Mouse (Mus musculus): ENCODE measurements around the gene Tmem156. TPM values are rescaled to one million over a fixed set of nuclear protein-coding genes. Genes with fewer than 3 reads are reported as not detected.

The Tmem156 gene
- polyA plus RNA-seq, 1 experiment from 2014 or later: 0.31 TPM

DNA sequence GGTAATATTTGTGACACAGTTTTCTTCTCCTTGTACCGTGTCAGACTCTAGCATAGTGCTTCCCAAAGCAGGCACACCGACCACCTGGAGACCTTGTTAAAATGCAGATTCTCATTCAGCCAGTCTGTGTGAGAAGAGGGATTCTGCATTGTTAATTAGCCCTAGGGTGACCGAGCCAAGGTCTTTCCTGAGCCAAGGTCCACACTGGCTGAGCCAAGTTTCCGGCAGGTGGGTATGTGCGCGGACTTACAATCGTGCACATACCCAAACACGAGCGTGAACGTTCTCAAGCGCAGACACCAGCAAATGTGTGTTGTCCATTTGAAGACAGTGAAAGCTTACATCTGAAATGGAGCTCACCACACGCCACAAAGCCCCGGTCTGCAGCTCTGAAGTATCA, 55.3 kb downstream of the Tmem156 start:
- no peak overlapping the region for H3K4me2 ChIP-seq (replicated peaks; ENCODE audit: low read depth, low read length)
- ATAC-seq (ENCODE audit: low FRiP score, low TSS enrichment): no peak
- 0 out of 2 replicates have a peak, but pooled peaks cover 4% of the 10 kb centered on the region for H3K4me1 ChIP-seq (ENCODE audit: control insufficient read depth, insufficient read depth, low read length)
- no peaks in the 10 kb centered on the region for H3K27me3 ChIP-seq (ENCODE audit: control insufficient read depth, insufficient read depth, low read length)
- H3K27ac ChIP-seq (ENCODE audit: low read depth, low read length): no peak overlapping the region
- 80% methylated on average over 13 of the region's 13 CpGs for WGBS
- H3K9me3 ChIP-seq (ENCODE audit: control insufficient read depth, low read length): no peaks in the 10 kb centered on the region
- no peak overlapping the region for H3K4me3 ChIP-seq (ENCODE audit: low read length)
- H3K36me3 ChIP-seq (ENCODE audit: control insufficient read depth, insufficient read depth, low read length): peaks cover 3% of the 10 kb centered on the region; the same call in 1 of the 2 replicates
- H3K9ac ChIP-seq (ENCODE audit: low read depth, low read length): no peak overlapping the region

DNA sequence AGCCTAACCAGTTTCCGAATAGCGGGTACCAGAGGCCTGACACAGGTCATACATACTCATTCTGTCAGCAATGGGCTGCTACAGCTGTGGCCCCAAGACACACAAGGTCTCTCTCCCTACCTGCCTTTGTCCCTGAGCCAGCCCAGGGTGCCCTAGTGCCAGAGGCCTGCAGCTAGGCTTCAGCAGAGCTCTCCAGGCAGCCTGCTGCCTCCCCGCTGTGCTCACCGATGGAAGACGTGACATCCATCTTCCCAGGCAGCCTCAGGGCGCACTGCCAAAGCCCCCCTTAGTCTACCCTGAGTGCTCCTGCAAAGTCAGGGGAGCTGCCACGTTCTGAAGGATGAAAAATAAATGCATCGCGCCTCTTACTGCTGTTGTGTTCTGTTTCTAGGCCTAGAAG, 63.9 kb downstream of the Tmem156 start:
- no peak overlapping the region for H3K27ac ChIP-seq (ENCODE audit: low read depth, low read length)
- H3K36me3 ChIP-seq (ENCODE audit: control insufficient read depth, insufficient read depth, low read length): peaks cover 17% of the 10 kb centered on the region; the same call in 1 of the 2 replicates
- 48% methylated on average over 9 of the region's 9 CpGs for WGBS
- H3K27me3 ChIP-seq (ENCODE audit: control insufficient read depth, insufficient read depth, low read length): no peaks in the 10 kb centered on the region
- H3K9me3 ChIP-seq (ENCODE audit: control insufficient read depth, low read length): no peaks in the 10 kb centered on the region
- H3K4me1 ChIP-seq (ENCODE audit: control insufficient read depth, insufficient read depth, low read length): no peaks in the 10 kb centered on the region
- H3K4me3 ChIP-seq (ENCODE audit: low read length): no peak overlapping the region
- H3K9ac ChIP-seq (ENCODE audit: low read depth, low read length): no peak overlapping the region
- H3K4me2 ChIP-seq (replicated peaks; ENCODE audit: low read depth, low read length): no peak overlapping the region
- ATAC-seq (ENCODE audit: low FRiP score, low TSS enrichment): no peak

DNA sequence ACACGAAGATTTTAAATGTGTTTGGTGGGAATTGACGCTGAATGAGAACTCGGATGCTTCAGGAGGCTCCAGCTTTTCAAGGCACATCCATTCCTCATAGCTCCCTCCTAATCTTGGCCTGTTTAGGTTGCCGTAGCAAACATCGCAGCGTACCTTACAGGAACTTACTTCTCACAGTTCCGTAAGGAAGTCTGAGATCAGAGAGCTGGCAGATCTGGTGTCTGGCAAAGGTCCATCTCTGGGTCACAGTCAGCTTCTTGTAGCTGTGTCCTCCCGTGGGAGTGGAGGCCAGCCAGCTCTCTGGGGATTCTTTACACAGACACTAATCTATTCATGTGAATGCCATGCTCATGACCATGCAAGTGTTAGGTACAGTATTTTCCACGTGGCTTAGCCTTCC, 65.2 kb downstream of the Tmem156 start:
- Histone ChIP-seq H3K4me2 (replicated peaks; ENCODE audit: low read depth, low read length) (no peak overlapping the region), H3K27me3 (ENCODE audit: control insufficient read depth, insufficient read depth, low read length) (no peaks in the 10 kb centered on the region), H3K4me1 (ENCODE audit: control insufficient read depth, insufficient read depth, low read length) (no peaks in the 10 kb centered on the region), H3K4me3 (ENCODE audit: low read length) (no peak overlapping the region), H3K9me3 (ENCODE audit: control insufficient read depth, low read length) (no peaks in the 10 kb centered on the region), H3K9ac (ENCODE audit: low read depth, low read length) (no peak overlapping the region), H3K27ac (ENCODE audit: low read depth, low read length) (no peak overlapping the region), H3K36me3 (ENCODE audit: control insufficient read depth, insufficient read depth, low read length) (peaks cover 25% of the 10 kb centered on the region; the same call in 1 of the 2 replicates)
- ATAC-seq (ENCODE audit: low FRiP score, low TSS enrichment): no peak
- WGBS: 69% methylated on average over 9 of the region's 9 CpGs

DNA sequence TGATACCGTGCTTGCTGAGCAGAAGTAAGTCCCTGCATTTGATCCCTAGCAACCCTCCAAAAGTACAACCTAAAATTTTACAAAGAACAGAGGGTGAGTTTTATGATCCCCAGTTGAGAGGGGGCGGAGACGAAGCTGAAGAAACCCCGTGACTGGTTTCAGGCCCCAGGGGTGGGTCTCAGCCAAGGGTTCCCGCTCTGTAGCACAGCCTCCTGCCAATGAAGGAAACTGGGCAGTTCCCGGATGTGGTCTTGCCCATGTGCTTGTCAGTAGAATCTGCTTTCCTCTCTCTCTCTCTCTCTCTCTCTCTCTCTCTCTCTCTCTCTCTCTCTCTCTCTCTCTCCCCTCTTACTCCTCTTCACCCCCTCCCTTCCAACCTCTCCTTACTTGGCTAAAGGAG, 66.0 kb downstream of the Tmem156 start:
- Histone ChIP-seq H3K27me3 (ENCODE audit: control insufficient read depth, insufficient read depth, low read length) (no peaks in the 10 kb centered on the region), H3K4me1 (ENCODE audit: control insufficient read depth, insufficient read depth, low read length) (no peaks in the 10 kb centered on the region), H3K4me3 (ENCODE audit: low read length) (no peak overlapping the region), H3K36me3 (ENCODE audit: control insufficient read depth, insufficient read depth, low read length) (peaks cover 24% of the 10 kb centered on the region; the same call in 1 of the 2 replicates), H3K9me3 (ENCODE audit: control insufficient read depth, low read length) (no peaks in the 10 kb centered on the region), H3K4me2 (replicated peaks; ENCODE audit: low read depth, low read length) (no peak overlapping the region), H3K9ac (ENCODE audit: low read depth, low read length) (no peak overlapping the region), H3K27ac (ENCODE audit: low read depth, low read length) (no peak overlapping the region)
- no peak for ATAC-seq (ENCODE audit: low FRiP score, low TSS enrichment)
- 41% methylated on average over 6 of the region's 6 CpGs for whole genome bisulfite sequencing

DNA sequence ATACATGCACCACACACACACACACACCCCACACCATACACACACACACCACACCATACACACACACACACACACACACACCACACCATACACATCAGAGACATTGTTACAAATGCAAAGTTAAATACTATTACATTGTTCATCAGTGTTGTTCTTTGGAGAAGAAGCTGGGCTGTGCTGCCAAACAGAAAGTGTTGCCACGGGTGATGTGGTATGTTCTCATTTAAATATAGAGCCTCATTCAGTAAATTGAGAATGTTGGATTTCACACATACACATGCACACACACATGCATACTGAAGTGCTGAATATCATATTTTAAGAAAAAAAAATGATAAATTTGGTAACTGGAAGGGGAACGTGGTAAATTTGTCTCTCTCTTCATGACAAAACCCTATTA, 67.3 kb downstream of the Tmem156 start:
- Histone ChIP-seq H3K4me3 (ENCODE audit: low read length) (no peak overlapping the region), H3K4me1 (ENCODE audit: control insufficient read depth, insufficient read depth, low read length) (no peaks in the 10 kb centered on the region), H3K4me2 (replicated peaks; ENCODE audit: low read depth, low read length) (no peak overlapping the region), H3K27me3 (ENCODE audit: control insufficient read depth, insufficient read depth, low read length) (no peaks in the 10 kb centered on the region), H3K9me3 (ENCODE audit: control insufficient read depth, low read length) (no peaks in the 10 kb centered on the region), H3K9ac (ENCODE audit: low read depth, low read length) (no peak overlapping the region), H3K36me3 (ENCODE audit: control insufficient read depth, insufficient read depth, low read length) (peaks cover 25% of the 10 kb centered on the region; the same call in 1 of the 2 replicates), H3K27ac (ENCODE audit: low read depth, low read length) (no peak overlapping the region)
- 91% methylated on average over 2 of the region's 2 CpGs for WGBS
- no peak for ATAC-seq (ENCODE audit: low FRiP score, low TSS enrichment)

DNA sequence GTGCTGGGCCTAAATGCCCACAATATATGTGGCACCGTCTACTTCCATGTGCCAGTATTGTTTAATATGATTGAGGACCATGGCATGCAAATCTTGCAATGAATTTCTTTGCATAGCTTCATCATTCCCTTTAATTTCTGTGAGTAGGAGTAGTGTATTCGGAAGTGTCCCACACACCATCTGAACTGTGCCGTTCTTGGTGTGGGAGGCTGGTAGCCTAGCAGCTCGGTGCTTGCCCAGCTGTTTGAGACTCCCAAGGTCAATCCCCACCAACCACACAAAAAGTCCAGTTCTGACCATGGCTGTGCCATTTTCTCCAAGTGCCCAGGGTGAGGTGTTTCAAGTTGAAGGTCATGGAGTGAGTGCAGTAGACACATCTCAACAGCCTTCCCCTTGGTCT, 69.9 kb downstream of the Tmem156 start:
- no peak for ATAC-seq (ENCODE audit: low FRiP score, low TSS enrichment)
- Histone ChIP-seq H3K4me2 (replicated peaks; ENCODE audit: low read depth, low read length) (no peak overlapping the region), H3K27ac (ENCODE audit: low read depth, low read length) (no peak overlapping the region), H3K4me3 (ENCODE audit: low read length) (no peak overlapping the region), H3K36me3 (ENCODE audit: control insufficient read depth, insufficient read depth, low read length) (peaks cover 27% of the 10 kb centered on the region; the same call in 1 of the 2 replicates), H3K9ac (ENCODE audit: low read depth, low read length) (no peak overlapping the region), H3K9me3 (ENCODE audit: control insufficient read depth, low read length) (no peaks in the 10 kb centered on the region), H3K27me3 (ENCODE audit: control insufficient read depth, insufficient read depth, low read length) (no peaks in the 10 kb centered on the region), H3K4me1 (ENCODE audit: control insufficient read depth, insufficient read depth, low read length) (no peaks in the 10 kb centered on the region)
- WGBS: 90% methylated on average over 4 of the region's 4 CpGs

DNA sequence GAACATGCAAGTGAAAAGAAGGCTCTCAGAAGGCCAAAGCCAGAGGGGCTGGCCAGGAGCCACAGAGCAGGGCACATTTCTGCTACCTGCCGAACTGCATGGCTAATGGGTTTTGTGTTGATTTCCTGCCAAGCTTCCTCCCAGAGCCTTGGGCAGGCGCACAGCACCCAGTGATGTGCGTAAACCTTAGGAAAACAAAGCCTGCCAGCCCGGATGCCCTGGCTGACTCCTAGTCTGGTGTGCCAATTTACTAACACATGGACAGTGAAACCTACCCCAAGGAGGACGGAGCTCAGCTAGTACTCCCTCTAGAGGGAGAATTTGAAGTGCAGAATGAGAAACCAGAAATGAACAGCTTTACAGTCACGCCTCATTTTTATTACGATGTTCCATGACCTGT, 72.1 kb downstream of the Tmem156 start:
- H3K9ac ChIP-seq (ENCODE audit: low read depth, low read length): no peak overlapping the region
- H3K9me3 ChIP-seq (ENCODE audit: control insufficient read depth, low read length): no peaks in the 10 kb centered on the region
- no peaks in the 10 kb centered on the region for H3K4me1 ChIP-seq (ENCODE audit: control insufficient read depth, insufficient read depth, low read length)
- 54% methylated on average over 7 of the region's 7 CpGs for WGBS
- H3K4me3 ChIP-seq (ENCODE audit: low read length): no peak overlapping the region
- no peak overlapping the region for H3K27ac ChIP-seq (ENCODE audit: low read depth, low read length)
- peaks cover 27% of the 10 kb centered on the region; the same call in 1 of the 2 replicates for H3K36me3 ChIP-seq (ENCODE audit: control insufficient read depth, insufficient read depth, low read length)
- no peak overlapping the region for H3K4me2 ChIP-seq (replicated peaks; ENCODE audit: low read depth, low read length)
- no peaks in the 10 kb centered on the region for H3K27me3 ChIP-seq (ENCODE audit: control insufficient read depth, insufficient read depth, low read length)
- no peak for ATAC-seq (ENCODE audit: low FRiP score, low TSS enrichment)

DNA sequence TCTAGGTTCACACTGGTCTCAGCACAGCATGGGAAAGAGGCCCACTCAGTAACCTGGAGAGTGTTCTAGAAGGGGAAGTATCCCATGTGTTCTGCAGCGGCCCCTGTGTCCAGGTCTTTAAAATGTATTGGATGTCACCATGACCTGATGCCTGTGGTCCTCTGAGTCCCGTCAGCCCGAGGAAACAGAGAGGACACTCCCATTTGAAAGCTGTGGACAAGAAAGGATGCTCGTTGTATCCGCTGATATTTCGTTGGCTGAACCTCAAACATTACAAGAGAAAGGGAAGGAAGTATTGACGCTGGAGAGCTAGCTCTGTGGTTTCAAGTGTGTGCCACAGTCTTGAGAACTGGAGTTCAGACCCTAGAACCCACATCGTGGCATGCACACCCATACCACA, 72.8 kb downstream of the Tmem156 start:
- WGBS: 80% methylated on average over 8 of the region's 8 CpGs

DNA sequence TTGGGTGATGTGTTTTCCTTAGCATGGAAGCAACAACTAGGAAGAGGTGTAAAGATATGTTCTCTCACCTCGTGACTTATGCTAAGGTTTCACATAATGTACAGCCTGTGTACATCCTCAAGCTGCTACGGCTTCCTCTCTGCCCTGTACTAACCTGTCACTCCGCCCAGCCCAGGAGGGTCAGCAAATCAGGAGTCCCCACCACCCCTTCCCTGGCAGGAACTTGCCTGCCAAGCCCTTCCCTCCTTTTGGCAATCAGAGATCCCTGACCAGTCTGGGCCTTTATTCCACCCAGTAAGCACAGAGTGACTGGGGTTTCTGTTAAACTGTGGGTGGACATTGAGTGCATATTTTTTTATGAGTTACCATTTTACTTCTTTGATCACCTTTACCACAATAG, 76.4 kb downstream of the Tmem156 start:
- no peaks in the 10 kb centered on the region for H3K4me1 ChIP-seq (ENCODE audit: control insufficient read depth, insufficient read depth, low read length)
- no peak for ATAC-seq (ENCODE audit: low FRiP score, low TSS enrichment)
- H3K4me2 ChIP-seq (replicated peaks; ENCODE audit: low read depth, low read length): no peak overlapping the region
- H3K9ac ChIP-seq (ENCODE audit: low read depth, low read length): no peak overlapping the region
- peaks cover under 1% of the 10 kb centered on the region; the same call in 1 of the 2 replicates for H3K9me3 ChIP-seq (ENCODE audit: control insufficient read depth, low read length)
- H3K36me3 ChIP-seq (ENCODE audit: control insufficient read depth, insufficient read depth, low read length): peaks cover 6% of the 10 kb centered on the region; the same call in 1 of the 2 replicates
- 83% methylated on average over 3 of the region's 3 CpGs for WGBS
- H3K27me3 ChIP-seq (ENCODE audit: control insufficient read depth, insufficient read depth, low read length): no peaks in the 10 kb centered on the region
- H3K27ac ChIP-seq (ENCODE audit: low read depth, low read length): no peak overlapping the region
- H3K4me3 ChIP-seq (ENCODE audit: low read length): no peak overlapping the region

More for the DNA sequence above, 72.8 kb downstream of the Tmem156 start:
- Histone ChIP-seq H3K36me3 (ENCODE audit: control insufficient read depth, insufficient read depth, low read length) (peaks cover 25% of the 10 kb centered on the region; the same call in 1 of the 2 replicates), H3K9me3 (ENCODE audit: control insufficient read depth, low read length) (no peaks in the 10 kb centered on the region), H3K27me3 (ENCODE audit: control insufficient read depth, insufficient read depth, low read length) (no peaks in the 10 kb centered on the region), H3K27ac (ENCODE audit: low read depth, low read length) (no peak overlapping the region), H3K4me3 (ENCODE audit: low read length) (no peak overlapping the region), H3K9ac (ENCODE audit: low read depth, low read length) (no peak overlapping the region), H3K4me2 (replicated peaks; ENCODE audit: low read depth, low read length) (no peak overlapping the region), H3K4me1 (ENCODE audit: control insufficient read depth, insufficient read depth, low read length) (no peaks in the 10 kb centered on the region)
- no peak for ATAC-seq (ENCODE audit: low FRiP score, low TSS enrichment)
